Mouse (Mus musculus): ENCODE results near the gene Cd84. TPM values are rescaled to one million over a fixed set of nuclear protein-coding genes. Genes with fewer than 3 reads are reported as not detected.
A peak's percentile ranks its signal among the peaks of the same experiment; 100 is the strongest.
"Not testable (repeated sequence)": the region's sequence is repeated elsewhere in the genome, so short reads cannot be mapped to it uniquely, and the experiment has no call there.

The Cd84 gene
- 1.5 and 1.8 TPM in 2 replicates for polyA plus RNA-seq (2014; fragmentation: Nextera tagmentation; extraction: Ambion mirVana)

DNA sequence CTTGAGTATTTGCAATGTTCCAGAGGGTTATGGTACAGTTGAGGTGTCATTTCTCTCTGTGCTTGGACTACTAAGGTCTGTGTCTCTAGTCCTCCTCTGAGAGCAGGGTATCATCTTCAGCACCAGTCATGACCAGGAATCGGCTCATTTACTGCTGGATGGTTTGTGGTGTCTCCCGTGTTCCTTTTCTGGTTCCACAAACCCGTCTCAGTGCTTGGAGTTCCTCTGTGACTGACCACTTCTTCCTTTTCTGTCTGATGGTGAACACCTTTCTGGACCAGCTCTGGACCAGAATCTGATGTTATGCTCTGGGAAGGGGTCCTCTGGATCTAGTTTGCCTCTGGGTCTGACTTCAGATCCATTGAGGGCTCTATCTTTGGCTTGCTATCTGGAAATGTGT lies at the start of gene Cd84:
TSS of gene Cd84 (plus strand) at position 210 of the 400 bp plus-strand sequence.
- H3K36me3 ChIP-seq (ENCODE audit: control insufficient read depth, insufficient read depth, low read length): no peaks in the 10 kb centered on the region
- H3K4me3 ChIP-seq (ENCODE audit: low read depth, low read length): no peak within 1 kb of the TSS
- no peak within 1 kb of the TSS for H3K9ac ChIP-seq (ENCODE audit: low read length)
- no peaks in the 10 kb centered on the region for H3K9me3 ChIP-seq (ENCODE audit: control insufficient read depth, low read length)
- no peak for DNase-seq (ENCODE audit: low spot score)
- 88% methylated on average over 3 of the region's 3 CpGs for WGBS
- no peak within 1 kb of the TSS for H3K4me2 ChIP-seq (ENCODE audit: low read length)
- ATAC-seq (replicated peaks; ENCODE audit: low FRiP score, low TSS enrichment, low read depth): no peak
- no peaks in the 10 kb centered on the region for H3K27me3 ChIP-seq (replicated peaks; ENCODE audit: control insufficient read depth, insufficient read depth, low read length)
- H3K4me1 ChIP-seq (replicated peaks; ENCODE audit: control insufficient read depth, insufficient read depth, low read length): no peaks in the 10 kb centered on the region
- H3K27ac ChIP-seq (ENCODE audit: low read depth): no peak within 1 kb of the TSS

DNA sequence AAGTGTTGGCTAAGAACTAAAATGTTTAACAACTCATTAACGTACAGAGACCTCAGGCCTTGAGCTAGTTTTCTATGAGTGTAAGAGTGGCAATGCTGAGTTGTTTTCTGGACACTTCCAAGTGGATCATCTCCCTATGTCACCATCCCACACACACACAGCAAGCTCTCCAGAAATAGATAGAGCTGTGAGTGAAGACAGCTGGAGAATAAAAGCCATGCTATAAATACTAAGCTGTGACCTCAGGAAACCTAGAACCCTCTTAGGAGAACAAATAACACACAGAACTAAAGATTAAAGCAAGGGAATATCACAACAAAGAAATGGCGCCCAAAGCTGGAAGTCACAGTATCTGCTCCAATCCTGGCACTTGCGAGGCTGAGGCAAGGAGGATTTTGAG lies 48.0 kb upstream of the Cd84 start:
- Histone ChIP-seq H3K9ac (ENCODE audit: low read length) (no peak overlapping the region), H3K27ac (ENCODE audit: low read depth) (no peak overlapping the region), H3K9me3 (ENCODE audit: control insufficient read depth, low read length) (no peaks in the 10 kb centered on the region), H3K4me2 (ENCODE audit: low read length) (no peak overlapping the region), H3K4me3 (ENCODE audit: low read depth, low read length) (no peak overlapping the region), H3K36me3 (ENCODE audit: control insufficient read depth, insufficient read depth, low read length) (no peaks in the 10 kb centered on the region), H3K4me1 (replicated peaks; ENCODE audit: control insufficient read depth, insufficient read depth, low read length) (no peaks in the 10 kb centered on the region; the same call in 1 of the 2 replicates), H3K27me3 (replicated peaks; ENCODE audit: control insufficient read depth, insufficient read depth, low read length) (no peaks in the 10 kb centered on the region)
- DNase-seq (ENCODE audit: low spot score) (no peak), ATAC-seq (replicated peaks; ENCODE audit: low FRiP score, low TSS enrichment, low read depth) (no peak)
- WGBS: 85% methylated on average over 3 of the region's 3 CpGs

DNA sequence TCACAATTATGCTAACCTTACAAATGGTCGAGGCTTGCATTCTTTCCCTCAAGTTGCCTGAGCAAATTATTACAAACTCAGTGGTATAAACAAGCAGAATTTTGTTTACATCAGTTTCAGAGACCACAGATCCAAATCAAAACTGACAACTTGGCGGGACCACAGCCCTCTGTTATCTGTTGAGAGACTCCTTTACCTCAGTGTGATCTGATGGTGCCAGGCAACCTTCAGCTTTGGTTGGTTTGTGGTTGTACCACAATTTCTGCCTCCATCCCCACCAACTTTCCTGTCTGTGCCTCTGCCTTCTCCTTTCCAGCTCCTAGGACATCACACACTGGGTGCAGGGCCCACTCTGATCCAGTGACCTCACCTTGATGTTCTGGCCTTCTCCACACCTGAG lies 43.3 kb upstream of the Cd84 start:
- WGBS: 59% methylated on average over 2 of the region's 2 CpGs

DNA sequence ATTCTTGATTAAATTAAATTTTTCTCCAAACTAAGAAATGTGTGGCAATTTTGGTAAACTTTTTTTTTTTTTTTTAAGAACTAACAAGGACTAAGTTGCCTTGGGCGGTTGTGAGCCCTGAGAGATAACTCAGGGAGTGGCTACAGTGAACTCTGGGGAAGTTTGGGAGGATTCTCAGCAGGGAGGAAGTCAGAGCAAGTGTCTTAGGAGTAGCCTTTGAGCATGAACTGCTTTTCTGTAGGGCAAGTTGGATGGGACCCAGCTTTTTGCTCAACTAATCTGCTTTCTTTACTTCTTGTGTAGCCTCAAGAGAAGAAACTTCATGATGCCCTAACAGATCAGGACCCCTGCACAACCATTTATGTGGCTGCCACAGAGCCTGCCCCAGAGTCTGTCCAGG lies 41.7 kb upstream of the Cd84 start:
- Histone ChIP-seq H3K4me2 (ENCODE audit: low read length) (no peak overlapping the region), H3K36me3 (ENCODE audit: control insufficient read depth, insufficient read depth, low read length) (no peaks in the 10 kb centered on the region), H3K4me3 (ENCODE audit: low read depth, low read length) (no peak overlapping the region), H3K27me3 (replicated peaks; ENCODE audit: control insufficient read depth, insufficient read depth, low read length) (no peaks in the 10 kb centered on the region), H3K4me1 (replicated peaks; ENCODE audit: control insufficient read depth, insufficient read depth, low read length) (no peaks in the 10 kb centered on the region), H3K9ac (ENCODE audit: low read length) (no peak overlapping the region), H3K27ac (ENCODE audit: low read depth) (no peak overlapping the region), H3K9me3 (ENCODE audit: control insufficient read depth, low read length) (no peaks in the 10 kb centered on the region)
- ATAC-seq (replicated peaks; ENCODE audit: low FRiP score, low TSS enrichment, low read depth): no peak
- DNase-seq (ENCODE audit: low spot score): no peak
- 83% methylated on average over 1 of the region's 1 CpGs for WGBS

More for the DNA sequence above, 43.3 kb upstream of the Cd84 start:
- H3K4me3 ChIP-seq (ENCODE audit: low read depth, low read length): no peak overlapping the region
- no peaks in the 10 kb centered on the region for H3K27me3 ChIP-seq (replicated peaks; ENCODE audit: control insufficient read depth, insufficient read depth, low read length)
- DNase-seq (ENCODE audit: low spot score): no peak
- no peak overlapping the region for H3K4me2 ChIP-seq (ENCODE audit: low read length)
- H3K4me1 ChIP-seq (replicated peaks; ENCODE audit: control insufficient read depth, insufficient read depth, low read length): no peaks in the 10 kb centered on the region
- no peak for ATAC-seq (replicated peaks; ENCODE audit: low FRiP score, low TSS enrichment, low read depth)
- H3K27ac ChIP-seq (ENCODE audit: low read depth): no peak overlapping the region
- no peaks in the 10 kb centered on the region for H3K9me3 ChIP-seq (ENCODE audit: control insufficient read depth, low read length)
- no peak overlapping the region for H3K9ac ChIP-seq (ENCODE audit: low read length)
- H3K36me3 ChIP-seq (ENCODE audit: control insufficient read depth, insufficient read depth, low read length): no peaks in the 10 kb centered on the region

DNA sequence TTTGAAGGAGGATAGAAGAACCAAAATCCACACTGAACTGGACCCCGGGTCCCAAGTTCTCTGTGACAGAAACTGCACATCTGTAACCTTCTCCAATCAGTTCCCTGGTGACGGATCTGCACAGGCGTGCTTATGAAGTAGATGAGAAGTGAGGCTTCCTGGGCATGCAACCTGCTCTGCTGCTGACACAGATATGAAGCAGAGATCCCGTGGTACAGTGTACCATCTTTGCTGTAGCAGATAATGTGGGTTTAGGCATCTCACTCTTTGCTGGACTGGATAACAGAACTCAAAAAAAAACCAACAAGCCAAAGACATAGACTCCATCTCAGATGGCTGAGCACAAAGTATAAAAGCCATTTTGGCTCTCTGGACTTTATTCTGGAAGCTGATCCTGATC lies 39.8 kb upstream of the Cd84 start:
- no peak for DNase-seq (ENCODE audit: low spot score)
- Histone ChIP-seq H3K4me2 (ENCODE audit: low read length) (no peak overlapping the region), H3K4me3 (ENCODE audit: low read depth, low read length) (no peak overlapping the region), H3K9ac (ENCODE audit: low read length) (no peak overlapping the region), H3K27me3 (replicated peaks; ENCODE audit: control insufficient read depth, insufficient read depth, low read length) (no peaks in the 10 kb centered on the region), H3K4me1 (replicated peaks; ENCODE audit: control insufficient read depth, insufficient read depth, low read length) (no peaks in the 10 kb centered on the region), H3K36me3 (ENCODE audit: control insufficient read depth, insufficient read depth, low read length) (no peaks in the 10 kb centered on the region), H3K9me3 (ENCODE audit: control insufficient read depth, low read length) (no peaks in the 10 kb centered on the region), H3K27ac (ENCODE audit: low read depth) (no peak overlapping the region)
- no peak for ATAC-seq (replicated peaks; ENCODE audit: low FRiP score, low TSS enrichment, low read depth)
- WGBS: 82% methylated on average over 4 of the region's 4 CpGs

DNA sequence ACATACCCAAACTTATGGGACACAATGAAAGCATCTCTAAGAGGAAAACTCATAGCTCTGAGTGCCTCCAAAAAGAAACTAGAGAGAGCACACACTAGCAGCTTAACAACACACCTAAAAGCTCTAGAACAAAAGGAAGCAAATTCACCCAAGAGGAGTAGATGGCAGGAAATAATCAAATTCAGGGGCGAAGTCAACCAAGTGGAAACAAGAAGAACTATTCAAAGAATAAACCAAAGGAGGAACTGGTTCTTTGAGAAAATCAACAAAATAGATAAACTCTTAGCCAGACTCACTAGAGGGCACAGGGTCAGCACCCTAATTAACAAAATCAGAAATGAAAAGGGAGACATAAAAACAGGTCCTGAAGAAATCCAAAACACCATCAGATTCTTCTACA lies 28.4 kb upstream of the Cd84 start:
- not testable (repeated sequence) for H3K9ac ChIP-seq (ENCODE audit: low read length); H3K36me3 ChIP-seq (ENCODE audit: control insufficient read depth, insufficient read depth, low read length); H3K9me3 ChIP-seq (ENCODE audit: control insufficient read depth, low read length); H3K27me3 ChIP-seq (replicated peaks; ENCODE audit: control insufficient read depth, insufficient read depth, low read length); H3K4me1 ChIP-seq (replicated peaks; ENCODE audit: control insufficient read depth, insufficient read depth, low read length); DNase-seq (ENCODE audit: low spot score); H3K27ac ChIP-seq (ENCODE audit: low read depth); H3K4me3 ChIP-seq (ENCODE audit: low read depth, low read length); ATAC-seq (replicated peaks; ENCODE audit: low FRiP score, low TSS enrichment, low read depth); H3K4me2 ChIP-seq (ENCODE audit: low read length)
- 76% methylated on average over 1 of the region's 1 CpGs for WGBS

DNA sequence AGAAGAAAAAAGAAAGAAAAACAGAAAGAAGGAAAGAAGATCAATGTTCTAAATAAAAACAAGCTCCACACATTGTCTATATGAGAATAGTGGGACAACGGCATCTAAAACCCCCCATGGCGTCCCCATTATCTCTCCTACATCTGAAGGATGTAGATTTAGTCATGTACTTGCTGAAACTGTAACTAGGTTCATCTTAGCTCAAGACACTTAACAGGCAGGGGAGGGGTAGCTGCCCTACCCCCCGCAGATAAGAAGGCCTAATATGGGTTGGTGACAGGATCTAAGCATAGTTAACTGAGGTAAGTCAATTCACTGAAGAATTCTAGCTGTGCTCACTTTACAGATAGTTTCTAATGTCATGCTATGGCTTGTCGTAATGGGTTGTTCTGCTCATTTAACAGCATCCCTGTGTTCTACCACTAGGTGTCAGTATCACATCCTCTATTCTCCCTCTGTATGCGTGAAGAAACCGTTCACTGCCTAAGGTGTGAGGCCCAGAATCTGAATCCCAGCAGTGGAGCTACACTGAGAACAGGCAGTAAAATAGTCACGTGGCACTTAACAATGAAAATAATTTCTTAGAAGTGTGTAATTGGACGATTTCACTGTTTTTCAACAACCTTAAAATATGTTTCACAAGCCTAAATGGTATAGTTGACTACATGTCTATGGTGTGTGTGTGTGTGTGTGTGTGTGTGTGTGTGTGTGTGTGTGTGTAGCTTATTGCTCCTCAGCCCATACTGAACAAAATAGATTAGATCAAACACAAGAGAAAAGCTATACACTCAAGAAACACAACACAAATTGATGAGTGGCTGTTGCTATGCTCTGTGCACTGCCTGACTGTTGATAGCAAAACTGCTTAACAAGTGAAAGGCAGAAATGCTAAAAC lies 23.7 kb upstream of the Cd84 start:
- 14% methylated on average over 8 of the region's 8 CpGs for WGBS
- Histone ChIP-seq H3K36me3 (ENCODE audit: control insufficient read depth, insufficient read depth, low read length) (no peaks in the 10 kb centered on the region), H3K4me2 (ENCODE audit: low read length) (no peak overlapping the region), H3K9me3 (ENCODE audit: control insufficient read depth, low read length) (no peaks in the 10 kb centered on the region), H3K27me3 (replicated peaks; ENCODE audit: control insufficient read depth, insufficient read depth, low read length) (no peaks in the 10 kb centered on the region), H3K27ac (ENCODE audit: low read depth) (no peak overlapping the region), H3K4me3 (ENCODE audit: low read depth, low read length) (no peak overlapping the region), H3K9ac (ENCODE audit: low read length) (no peak overlapping the region), H3K4me1 (replicated peaks; ENCODE audit: control insufficient read depth, insufficient read depth, low read length) (no peaks in the 10 kb centered on the region)
- DNase-seq (ENCODE audit: low spot score): peak; percentile 58
- ATAC-seq (replicated peaks; ENCODE audit: low FRiP score, low TSS enrichment, low read depth): peak; percentile 75; the same call in 1 of the 2 replicates

DNA sequence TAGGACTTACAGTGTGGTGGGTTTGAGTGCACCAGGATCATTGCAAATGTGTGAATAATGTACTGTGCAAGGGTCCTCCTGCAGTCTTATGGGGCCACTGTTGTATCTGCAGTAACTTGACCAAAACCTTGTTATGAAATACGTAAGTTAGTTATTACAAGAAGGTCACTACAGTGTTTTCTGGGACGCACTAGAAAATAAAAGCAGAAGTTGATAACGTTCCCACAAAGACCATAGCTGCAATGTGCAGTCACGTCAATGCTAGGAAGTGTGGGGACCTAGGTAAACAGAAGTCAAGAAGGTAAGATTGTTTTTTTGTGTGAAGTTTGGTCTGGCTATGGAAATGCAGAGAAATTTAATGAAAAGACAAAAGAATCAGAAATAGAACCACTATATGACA lies 22.5 kb upstream of the Cd84 start:
- no peaks in the 10 kb centered on the region for H3K27me3 ChIP-seq (replicated peaks; ENCODE audit: control insufficient read depth, insufficient read depth, low read length)
- H3K27ac ChIP-seq (ENCODE audit: low read depth): no peak overlapping the region
- no peaks in the 10 kb centered on the region for H3K9me3 ChIP-seq (ENCODE audit: control insufficient read depth, low read length)
- ATAC-seq (replicated peaks; ENCODE audit: low FRiP score, low TSS enrichment, low read depth): no peak
- no peak for DNase-seq (ENCODE audit: low spot score)
- no peak overlapping the region for H3K9ac ChIP-seq (ENCODE audit: low read length)
- no peak overlapping the region for H3K4me2 ChIP-seq (ENCODE audit: low read length)
- H3K4me1 ChIP-seq (replicated peaks; ENCODE audit: control insufficient read depth, insufficient read depth, low read length): no peaks in the 10 kb centered on the region
- H3K4me3 ChIP-seq (ENCODE audit: low read depth, low read length): no peak overlapping the region
- no peaks in the 10 kb centered on the region for H3K36me3 ChIP-seq (ENCODE audit: control insufficient read depth, insufficient read depth, low read length)
- 85% methylated on average over 4 of the region's 4 CpGs for WGBS

DNA sequence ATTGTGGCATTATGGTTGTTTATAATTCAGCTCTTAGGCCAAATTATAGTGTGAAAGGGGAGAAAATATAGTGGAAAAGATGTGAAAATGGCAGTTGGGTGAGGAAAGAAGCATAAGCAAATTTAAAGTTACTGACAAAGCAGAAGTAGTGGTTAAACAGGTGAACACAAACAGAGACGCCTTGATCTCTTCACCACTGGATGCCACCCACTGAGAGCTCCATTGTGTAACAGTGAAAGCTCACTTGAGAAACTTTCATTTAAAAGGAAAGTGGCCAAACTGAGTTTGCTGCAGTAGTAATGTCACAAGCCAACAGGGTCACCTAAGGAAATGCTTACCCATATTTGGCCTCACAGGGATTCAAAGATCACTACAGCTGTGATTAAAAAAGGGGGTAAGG lies 18.2 kb upstream of the Cd84 start:
- DNase-seq (ENCODE audit: low spot score) (no peak), ATAC-seq (replicated peaks; ENCODE audit: low FRiP score, low TSS enrichment, low read depth) (no peak)
- Histone ChIP-seq H3K4me2 (ENCODE audit: low read length) (no peak overlapping the region), H3K36me3 (ENCODE audit: control insufficient read depth, insufficient read depth, low read length) (no peaks in the 10 kb centered on the region), H3K27me3 (replicated peaks; ENCODE audit: control insufficient read depth, insufficient read depth, low read length) (no peaks in the 10 kb centered on the region), H3K4me3 (ENCODE audit: low read depth, low read length) (no peak overlapping the region), H3K9ac (ENCODE audit: low read length) (no peak overlapping the region), H3K27ac (ENCODE audit: low read depth) (no peak overlapping the region), H3K9me3 (ENCODE audit: control insufficient read depth, low read length) (no peaks in the 10 kb centered on the region), H3K4me1 (replicated peaks; ENCODE audit: control insufficient read depth, insufficient read depth, low read length) (no peaks in the 10 kb centered on the region)
- WGBS: 55% methylated on average over 1 of the region's 1 CpGs
